Mouse (Mus musculus): ENCODE results near the gene Cntn5. TPM values are rescaled to one million over a fixed set of nuclear protein-coding genes. Genes with fewer than 3 reads are reported as not detected.

Cntn5 gene
- total and polyA plus RNA-seq, 2 experiments from 2014 or later, result 17.6 TPM

DNA sequence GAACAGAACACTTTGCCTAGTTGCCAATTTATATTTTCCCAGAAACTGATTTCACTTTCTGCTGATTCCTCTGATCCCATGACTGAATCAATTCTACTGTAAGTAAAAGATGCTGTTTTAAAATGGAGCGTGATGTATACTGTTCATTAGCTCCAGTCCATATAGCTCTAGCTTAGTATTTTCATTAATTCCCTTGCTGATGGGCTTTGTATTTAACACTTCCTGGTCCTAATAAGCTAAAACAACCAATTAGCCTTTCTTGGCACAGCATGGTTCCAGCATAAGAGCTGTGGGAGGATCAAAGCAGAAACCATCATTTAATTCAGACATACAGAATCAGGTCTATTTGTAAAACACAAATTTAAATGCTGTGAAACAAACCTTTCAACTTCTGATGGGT is 375.5 kb downstream of the Cntn5 start:
- TF ChIP-seq CTCF (IDR thresholded peaks at IDR 0.05; ENCODE audit: low read depth), result no peak
- no peak overlapping the region for H3K27ac ChIP-seq
- no peak overlapping the region for H3K4me3 ChIP-seq (ENCODE audit: low read length)
- H3K36me3 ChIP-seq (ENCODE audit: insufficient read depth, low read length), result no peaks in the 10 kb centered on the region
- H3K27me3 ChIP-seq (ENCODE audit: insufficient read depth, low read length), result no peaks in the 10 kb centered on the region
- DNase-seq (ENCODE audit: low spot score) (no peak), ATAC-seq (no peak)
- H3K4me1 ChIP-seq (ENCODE audit: insufficient read depth, low read length), result no peaks in the 10 kb centered on the region
- H3K4me2 ChIP-seq (ENCODE audit: low read depth, low read length), result no peak overlapping the region
- 62% methylated on average over 1 of the region's 1 CpGs for WGBS
- H3K9ac ChIP-seq (replicated peaks; ENCODE audit: low read length), result no peak overlapping the region
- no peaks in the 10 kb centered on the region for H3K9me3 ChIP-seq (ENCODE audit: low read length)

DNA sequence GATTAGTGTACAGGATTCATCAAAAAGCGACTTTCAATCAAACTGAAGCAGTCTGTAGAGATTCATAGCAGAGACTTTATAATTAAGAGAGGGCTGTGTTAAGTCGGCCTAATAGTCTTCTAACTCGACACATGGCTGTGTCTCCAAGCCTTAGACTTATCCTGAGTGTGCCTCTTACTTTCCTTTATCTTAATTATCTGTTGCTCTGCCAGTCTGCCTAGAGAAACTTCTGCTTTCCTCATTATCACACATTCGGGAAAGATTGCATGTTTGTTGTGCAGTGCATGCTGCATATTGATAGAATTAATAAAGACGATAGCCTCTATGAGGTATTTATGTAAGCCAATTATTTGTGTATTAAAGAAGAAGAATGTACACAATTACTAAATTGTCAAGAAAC is 375.9 kb downstream of the Cntn5 start:
- ATAC-seq, result no peak
- WGBS, result 68% methylated on average over 5 of the region's 5 CpGs
- Histone ChIP-seq H3K27ac (no peak overlapping the region), H3K36me3 (ENCODE audit: insufficient read depth, low read length) (no peaks in the 10 kb centered on the region), H3K9me3 (ENCODE audit: low read length) (no peaks in the 10 kb centered on the region), H3K4me1 (ENCODE audit: insufficient read depth, low read length) (no peaks in the 10 kb centered on the region), H3K27me3 (ENCODE audit: insufficient read depth, low read length) (no peaks in the 10 kb centered on the region), H3K9ac (replicated peaks; ENCODE audit: low read length) (no peak overlapping the region), H3K4me3 (ENCODE audit: low read length) (no peak overlapping the region), H3K4me2 (ENCODE audit: low read depth, low read length) (no peak overlapping the region)
- no peak for TF ChIP-seq CTCF (IDR thresholded peaks at IDR 0.05; ENCODE audit: low read depth)
- DNase-seq (ENCODE audit: low spot score), result no peak

DNA sequence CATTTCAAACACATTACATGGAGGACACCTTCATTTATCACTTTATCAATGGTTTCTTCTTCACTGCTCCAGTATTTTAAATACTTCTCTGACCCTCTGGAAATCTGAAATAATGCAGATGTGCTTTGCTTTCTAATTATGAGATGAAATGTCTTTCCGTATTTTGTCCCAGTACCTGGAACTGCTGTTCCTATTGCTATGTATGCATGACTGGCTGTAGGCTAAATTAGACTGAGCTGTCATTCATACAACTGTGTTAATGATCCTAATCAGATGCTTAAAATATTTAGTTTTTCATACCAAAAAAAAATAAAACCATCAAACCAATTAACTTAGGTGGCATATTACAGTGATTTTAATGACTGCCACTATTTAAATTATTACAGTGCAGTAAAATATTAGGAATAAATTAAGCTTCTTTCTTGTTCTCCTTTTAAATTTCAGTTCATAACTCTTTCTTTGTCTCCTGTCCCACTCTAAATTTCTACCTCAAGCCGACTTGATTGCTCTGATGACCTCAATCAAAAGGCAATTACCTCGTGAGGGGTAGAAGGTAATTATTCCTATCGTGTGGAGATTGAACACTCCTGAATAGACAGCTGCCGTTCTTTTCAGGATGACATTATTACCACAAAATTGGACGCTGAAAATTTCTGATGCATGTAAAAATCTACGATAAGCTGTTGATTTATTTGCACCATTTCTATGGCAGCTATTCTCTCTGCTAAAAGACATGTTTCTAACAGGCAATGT is 378.5 kb downstream of the Cntn5 start:
- Histone ChIP-seq H3K4me3 (ENCODE audit: low read length) (no peak overlapping the region), H3K4me1 (ENCODE audit: insufficient read depth, low read length) (no peaks in the 10 kb centered on the region), H3K27ac (no peak overlapping the region), H3K9ac (replicated peaks; ENCODE audit: low read length) (no peak overlapping the region), H3K27me3 (ENCODE audit: insufficient read depth, low read length) (no peaks in the 10 kb centered on the region), H3K9me3 (ENCODE audit: low read length) (no peaks in the 10 kb centered on the region), H3K4me2 (ENCODE audit: low read depth, low read length) (no peak overlapping the region), H3K36me3 (ENCODE audit: insufficient read depth, low read length) (no peaks in the 10 kb centered on the region)
- no peak for TF ChIP-seq CTCF (IDR thresholded peaks at IDR 0.05; ENCODE audit: low read depth)
- WGBS, result 46% methylated on average over 7 of the region's 7 CpGs
- DNase-seq (ENCODE audit: low spot score) (peak; percentile 7), ATAC-seq (no peak)

DNA sequence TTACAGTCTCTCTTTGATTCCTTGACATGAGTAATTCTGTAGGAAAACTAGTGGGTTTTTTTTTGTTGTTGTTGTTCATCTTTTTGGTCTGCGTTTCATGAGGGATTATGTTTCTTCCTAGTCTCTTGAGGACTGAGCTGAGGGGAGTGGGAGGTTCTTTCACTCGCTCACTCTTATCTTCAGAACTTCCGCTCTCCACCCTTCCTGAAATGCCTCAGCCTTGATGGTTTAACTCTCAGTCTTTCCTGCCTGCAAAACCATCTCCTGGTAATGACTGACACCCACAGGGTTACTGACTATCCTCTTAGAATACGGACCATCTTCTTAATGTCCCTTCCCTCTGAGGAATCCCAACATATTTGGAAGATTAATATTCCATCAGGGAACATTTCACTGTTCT is 382.0 kb downstream of the Cntn5 start:
- 87% methylated on average over 4 of the region's 4 CpGs for WGBS
- no peaks in the 10 kb centered on the region for H3K4me1 ChIP-seq (ENCODE audit: insufficient read depth, low read length)

DNA sequence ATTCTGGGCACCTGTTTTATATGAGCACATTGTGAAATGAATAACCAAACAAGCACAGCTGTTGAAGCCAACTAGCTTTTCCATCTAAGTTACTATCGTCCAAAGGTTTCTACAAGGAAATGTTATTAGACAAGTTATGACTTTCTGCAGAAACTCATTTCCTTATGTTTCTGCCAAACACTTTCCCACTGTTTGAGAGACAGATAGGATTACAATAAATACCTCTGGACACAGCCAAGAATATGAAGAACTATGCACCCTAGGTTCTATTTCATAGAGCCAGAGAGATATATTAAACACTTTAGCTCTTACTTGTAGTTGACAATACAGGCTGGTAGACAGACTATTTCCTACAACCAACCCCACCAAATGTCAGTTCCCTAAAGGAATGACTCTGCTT is 383.5 kb downstream of the Cntn5 start:
- Histone ChIP-seq H3K27ac (no peak overlapping the region), H3K27me3 (ENCODE audit: insufficient read depth, low read length) (no peaks in the 10 kb centered on the region), H3K36me3 (ENCODE audit: insufficient read depth, low read length) (no peaks in the 10 kb centered on the region), H3K4me3 (ENCODE audit: low read length) (no peak overlapping the region), H3K4me1 (ENCODE audit: insufficient read depth, low read length) (no peaks in the 10 kb centered on the region), H3K4me2 (ENCODE audit: low read depth, low read length) (no peak overlapping the region), H3K9me3 (ENCODE audit: low read length) (no peaks in the 10 kb centered on the region), H3K9ac (replicated peaks; ENCODE audit: low read length) (no peak overlapping the region)
- TF ChIP-seq CTCF (IDR thresholded peaks at IDR 0.05; ENCODE audit: low read depth), result no peak
- WGBS, result 77% methylated on average over 1 of the region's 1 CpGs
- no peak for DNase-seq (ENCODE audit: low spot score)
- no peak for ATAC-seq

More for the DNA sequence above, 382.0 kb downstream of the Cntn5 start:
- Histone ChIP-seq H3K4me2 (ENCODE audit: low read depth, low read length) (no peak overlapping the region), H3K4me3 (ENCODE audit: low read length) (no peak overlapping the region), H3K27ac (no peak overlapping the region), H3K9ac (replicated peaks; ENCODE audit: low read length) (no peak overlapping the region), H3K36me3 (ENCODE audit: insufficient read depth, low read length) (no peaks in the 10 kb centered on the region), H3K9me3 (ENCODE audit: low read length) (no peaks in the 10 kb centered on the region), H3K27me3 (ENCODE audit: insufficient read depth, low read length) (no peaks in the 10 kb centered on the region)
- TF ChIP-seq CTCF (IDR thresholded peaks at IDR 0.05; ENCODE audit: low read depth), result no peak
- ATAC-seq (no peak), DNase-seq (ENCODE audit: low spot score) (no peak)

DNA sequence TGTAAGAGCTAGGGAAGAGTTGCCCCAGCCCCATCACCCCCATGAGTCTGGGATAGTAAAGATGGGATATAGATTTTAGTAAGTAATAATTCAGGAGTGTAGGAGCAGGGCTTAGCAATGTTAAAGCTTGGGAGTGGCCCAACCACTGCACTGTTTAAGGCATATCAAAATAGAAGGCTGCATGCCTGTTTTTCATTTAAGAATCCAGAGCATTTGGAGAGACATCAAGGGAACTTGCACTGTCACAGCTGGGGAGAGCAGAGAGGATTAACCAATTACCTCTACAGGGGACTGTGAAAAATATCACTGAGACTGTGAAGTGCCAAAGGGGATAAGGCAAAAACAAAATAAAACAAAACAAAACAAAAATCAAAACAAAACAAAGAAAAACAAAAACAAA is 412.3 kb downstream of the Cntn5 start:
- no peak for TF ChIP-seq CTCF (IDR thresholded peaks at IDR 0.05; ENCODE audit: low read depth)
- Histone ChIP-seq H3K36me3 (ENCODE audit: insufficient read depth, low read length) (no peaks in the 10 kb centered on the region), H3K9ac (replicated peaks; ENCODE audit: low read length) (no peak overlapping the region), H3K27me3 (ENCODE audit: insufficient read depth, low read length) (no peaks in the 10 kb centered on the region), H3K4me3 (ENCODE audit: low read length) (no peak overlapping the region), H3K4me2 (ENCODE audit: low read depth, low read length) (no peak overlapping the region), H3K4me1 (ENCODE audit: insufficient read depth, low read length) (no peaks in the 10 kb centered on the region), H3K27ac (no peak overlapping the region), H3K9me3 (ENCODE audit: low read length) (no peaks in the 10 kb centered on the region)
- ATAC-seq (no peak), DNase-seq (ENCODE audit: low spot score) (no peak)

DNA sequence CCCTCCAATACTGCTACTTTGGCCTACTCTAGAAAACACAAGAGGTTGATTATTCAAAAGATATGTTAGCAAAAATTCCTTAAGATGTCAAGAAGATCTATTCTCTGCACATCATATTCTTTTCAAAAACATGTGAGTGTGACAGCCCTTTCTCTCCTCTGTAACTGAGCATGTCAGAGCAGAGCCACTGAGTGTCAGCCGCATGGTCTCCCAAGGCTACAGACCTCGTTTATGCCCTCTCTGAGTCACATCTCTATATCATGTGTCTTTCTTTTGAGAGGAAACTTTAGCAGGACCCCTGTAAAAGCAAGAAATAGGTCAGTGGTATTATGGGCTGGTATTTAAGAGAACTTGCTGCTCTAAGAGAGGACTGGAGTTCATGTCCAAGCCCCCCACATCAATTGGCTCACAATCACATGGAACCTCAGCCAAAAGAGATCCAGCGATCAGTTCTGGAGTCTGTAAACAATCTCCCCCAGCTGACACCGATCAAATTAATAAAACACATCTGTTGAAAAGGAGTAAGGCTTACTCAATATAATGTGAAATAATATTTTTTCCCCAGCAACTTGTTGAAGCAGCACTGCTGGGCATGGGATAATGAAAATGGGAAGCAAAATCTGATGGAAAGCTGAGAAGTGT is 433.0 kb downstream of the Cntn5 start:
- Histone ChIP-seq H3K4me2 (ENCODE audit: low read depth, low read length) (no peak overlapping the region), H3K4me3 (ENCODE audit: low read length) (no peak overlapping the region), H3K27me3 (ENCODE audit: insufficient read depth, low read length) (no peaks in the 10 kb centered on the region), H3K9ac (replicated peaks; ENCODE audit: low read length) (no peak overlapping the region), H3K27ac (no peak overlapping the region), H3K9me3 (ENCODE audit: low read length) (no peaks in the 10 kb centered on the region), H3K36me3 (ENCODE audit: insufficient read depth, low read length) (no peaks in the 10 kb centered on the region), H3K4me1 (ENCODE audit: insufficient read depth, low read length) (no peaks in the 10 kb centered on the region)
- 81% methylated on average over 4 of the region's 4 CpGs for WGBS
- DNase-seq (ENCODE audit: low spot score) (no peak), ATAC-seq (no peak)
- TF ChIP-seq CTCF (IDR thresholded peaks at IDR 0.05; ENCODE audit: low read depth), result no peak
